Mouse (Mus musculus) retina, postnatal 1 day (tissue): ENCODE measurements around the gene Lyst.
A peak's percentile ranks its signal among the peaks of the same experiment; 100 is the strongest.
"Not testable (repeated sequence)": the region's sequence is repeated elsewhere in the genome, so short reads cannot be mapped to it uniquely, and the experiment has no call there.

Source experiments
- DNase-seq: peaks from one replicate; pipeline ENCODE4 v3.0.0-alpha.2; 2012

Lyst gene

GRCm38 (mm10) chr13:13590048-13591011, at the start of gene Lyst:
Lyst (plus strand) TSS chr13:13590397.
- peak; percentile 99 for DNase-seq

- DNase-seq: not testable (repeated sequence)
Observed at GRCm38 (mm10) chr13:13543073-13543472, 47.1 kb upstream of the Lyst start.

GRCm38 (mm10) chr13:13546792-13547191, 43.4 kb upstream of the Lyst start:
- DNase-seq: no peak

- DNase-seq: no peak
Observed at GRCm38 (mm10) chr13:13547889-13548288, 42.3 kb upstream of the Lyst start.

GRCm38 (mm10) chr13:13548431-13549190, 41.6 kb upstream of the Lyst start:
- DNase-seq: no peak

GRCm38 (mm10) chr13:13549687-13550660, 40.2 kb upstream of the Lyst start:
- DNase-seq: peak; percentile 39

- peak; percentile 23 for DNase-seq
Observed at GRCm38 (mm10) chr13:13552020-13552419, 38.2 kb upstream of the Lyst start.

- DNase-seq: no peak
Observed at GRCm38 (mm10) chr13:13553660-13554059, 36.5 kb upstream of the Lyst start.

- no peak for DNase-seq
Observed at GRCm38 (mm10) chr13:13555196-13555595, 35.0 kb upstream of the Lyst start.

- DNase-seq: no peak
Observed at GRCm38 (mm10) chr13:13557001-13557743, 33.0 kb upstream of the Lyst start.

- no peak for DNase-seq
Observed at GRCm38 (mm10) chr13:13558251-13558650, 31.9 kb upstream of the Lyst start.

- no peak for DNase-seq
Observed at GRCm38 (mm10) chr13:13558900-13559299, 31.3 kb upstream of the Lyst start.

GRCm38 (mm10) chr13:13562571-13562970, 27.6 kb upstream of the Lyst start:
- DNase-seq: no peak

GRCm38 (mm10) chr13:13564116-13564515, 26.1 kb upstream of the Lyst start:
- no peak for DNase-seq

- no peak for DNase-seq
Observed at GRCm38 (mm10) chr13:13564541-13564940, 25.7 kb upstream of the Lyst start.

GRCm38 (mm10) chr13:13567640-13568039, 22.6 kb upstream of the Lyst start:
- DNase-seq: no peak

GRCm38 (mm10) chr13:13568824-13569223, 21.4 kb upstream of the Lyst start:
- DNase-seq: no peak

GRCm38 (mm10) chr13:13569603-13570002, 20.6 kb upstream of the Lyst start:
- no peak for DNase-seq

GRCm38 (mm10) chr13:13572060-13572835, 17.9 kb upstream of the Lyst start:
- DNase-seq: no peak

- no peak for DNase-seq
Observed at GRCm38 (mm10) chr13:13572941-13573340, 17.3 kb upstream of the Lyst start.
